Mouse (Mus musculus): ENCODE measurements around the gene Daam2.

Gene Daam2

DNA sequence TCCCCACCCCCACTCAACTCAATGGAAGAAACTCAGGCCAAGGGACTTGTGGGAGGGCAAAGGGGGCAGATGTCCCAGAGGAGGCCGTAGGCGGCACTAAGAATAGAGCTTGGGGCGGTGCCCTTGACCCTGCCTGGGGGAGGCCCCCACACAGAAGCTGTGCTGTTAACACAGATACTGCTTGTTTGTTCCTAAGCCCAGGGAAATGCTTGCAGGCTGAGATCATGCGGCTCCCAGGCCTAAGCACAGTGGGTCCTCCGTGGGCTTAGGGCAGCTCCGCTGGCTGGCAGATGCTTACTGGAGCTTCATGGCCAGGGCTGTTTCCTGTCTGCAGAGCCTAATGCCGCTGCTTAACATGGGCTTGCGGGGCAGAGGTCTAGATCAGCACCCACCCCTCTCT is 91.5 kb downstream of the Daam2 start:
- no peak for TF ChIP-seq GATA4 (IDR thresholded peaks at IDR 0.05; ENCODE audit: insufficient replicate concordance, low read length)

DNA sequence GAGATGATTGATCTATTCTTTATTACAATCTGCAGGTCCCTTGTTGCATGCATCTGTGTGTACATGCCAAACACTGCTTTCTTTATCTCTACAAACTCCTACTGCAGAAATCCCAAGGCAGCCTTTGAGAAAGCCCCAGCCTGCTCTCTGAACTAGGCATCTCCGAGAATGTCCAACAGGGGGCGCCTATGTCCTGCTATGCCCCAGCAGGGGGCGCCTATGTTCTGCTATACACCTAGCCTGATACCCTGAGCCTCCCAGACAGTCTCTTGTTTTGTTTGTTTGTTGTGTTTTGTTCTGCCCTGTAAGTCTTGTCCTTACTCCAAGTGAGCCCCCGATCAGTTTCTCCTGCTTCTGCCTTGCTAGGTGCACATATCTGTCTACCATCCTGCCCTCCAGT is 95.9 kb downstream of the Daam2 start:
- TF ChIP-seq GATA4 (IDR thresholded peaks at IDR 0.05; ENCODE audit: insufficient replicate concordance, low read length) = no peak

DNA sequence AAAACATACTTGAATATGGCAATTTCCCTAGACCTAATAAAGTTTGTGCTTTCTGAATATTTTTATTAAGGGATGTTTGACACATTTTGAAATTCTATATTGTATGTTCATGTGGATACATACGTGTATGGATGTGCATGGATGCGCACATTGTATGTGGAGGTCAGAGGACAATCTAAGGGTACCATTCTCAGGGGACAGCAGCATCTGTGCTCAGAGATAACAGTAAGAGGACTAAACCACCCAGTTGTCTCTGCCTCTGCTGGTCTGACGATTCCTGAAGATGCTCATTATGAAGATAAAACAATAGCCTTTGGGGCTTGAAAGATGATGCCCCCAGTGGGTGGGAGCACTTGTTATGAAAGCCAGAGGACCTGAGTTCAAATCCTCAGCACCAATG is 99.3 kb downstream of the Daam2 start:
- TF ChIP-seq GATA4 (IDR thresholded peaks at IDR 0.05; ENCODE audit: insufficient replicate concordance, low read length) = no peak

DNA sequence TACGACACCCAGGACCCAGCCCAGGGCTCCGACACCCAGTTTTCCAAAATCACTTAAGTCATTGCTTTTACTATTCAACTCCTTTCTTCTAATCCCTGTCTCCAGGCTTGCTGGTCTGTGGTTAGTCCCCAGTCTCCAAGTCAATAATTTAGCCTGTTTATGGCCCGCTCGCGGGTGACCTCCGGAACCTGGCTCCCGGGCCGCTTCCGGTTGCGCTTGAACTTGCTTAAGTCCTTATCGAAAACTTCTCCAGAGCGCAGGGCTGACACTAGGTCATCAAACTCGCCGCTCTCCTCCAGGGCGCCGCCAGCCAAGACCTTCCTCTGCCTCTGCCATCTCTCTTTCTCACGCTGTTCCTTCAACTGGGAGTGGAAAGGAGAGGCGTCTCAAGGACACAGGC is 105.8 kb downstream of the Daam2 start:
- TF ChIP-seq GATA4 (IDR thresholded peaks at IDR 0.05; ENCODE audit: insufficient replicate concordance, low read length) = no peak; the same call in 1 of the 2 replicates

DNA sequence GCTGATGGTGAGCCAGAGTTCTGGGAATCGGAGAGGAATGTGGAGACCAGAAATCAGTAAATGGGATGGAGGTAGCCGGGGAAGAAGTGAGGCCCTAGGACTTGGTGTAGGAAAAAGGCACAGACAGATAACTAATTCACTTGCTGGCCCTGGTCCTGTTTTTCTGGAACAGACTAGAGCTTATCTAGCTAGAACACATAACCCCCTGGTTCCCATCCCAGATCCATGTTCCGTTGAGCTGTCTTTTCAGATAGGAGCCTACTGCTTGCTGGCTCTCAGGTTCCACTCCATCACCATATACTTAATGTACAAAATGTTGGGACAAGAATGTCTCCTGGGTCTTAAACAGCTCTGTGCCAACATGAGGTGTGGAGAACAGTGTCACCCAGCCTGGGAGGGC is 106.3 kb downstream of the Daam2 start:
- TF ChIP-seq GATA4 (IDR thresholded peaks at IDR 0.05; ENCODE audit: insufficient replicate concordance, low read length) = no peak

DNA sequence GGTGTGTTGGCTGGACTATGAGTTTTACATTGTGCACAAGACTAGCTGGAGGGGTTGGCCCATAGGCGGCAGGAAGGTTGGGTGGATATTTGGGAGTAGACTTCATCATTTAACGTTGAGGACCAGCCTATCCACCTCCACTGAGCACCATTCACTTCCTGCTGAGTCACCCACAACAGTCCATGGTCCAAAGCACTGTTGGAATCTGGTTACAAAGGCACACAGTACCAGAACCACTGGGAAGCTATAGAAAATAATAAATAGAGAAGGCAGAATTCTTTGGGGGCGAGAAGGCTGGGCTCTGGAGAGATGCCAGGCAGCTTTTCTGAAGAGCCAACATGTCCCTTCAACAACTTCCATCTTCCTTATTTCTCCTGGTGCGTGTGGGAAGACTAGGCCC is 107.8 kb downstream of the Daam2 start:
- no peak for TF ChIP-seq GATA4 (IDR thresholded peaks at IDR 0.05; ENCODE audit: insufficient replicate concordance, low read length)

DNA sequence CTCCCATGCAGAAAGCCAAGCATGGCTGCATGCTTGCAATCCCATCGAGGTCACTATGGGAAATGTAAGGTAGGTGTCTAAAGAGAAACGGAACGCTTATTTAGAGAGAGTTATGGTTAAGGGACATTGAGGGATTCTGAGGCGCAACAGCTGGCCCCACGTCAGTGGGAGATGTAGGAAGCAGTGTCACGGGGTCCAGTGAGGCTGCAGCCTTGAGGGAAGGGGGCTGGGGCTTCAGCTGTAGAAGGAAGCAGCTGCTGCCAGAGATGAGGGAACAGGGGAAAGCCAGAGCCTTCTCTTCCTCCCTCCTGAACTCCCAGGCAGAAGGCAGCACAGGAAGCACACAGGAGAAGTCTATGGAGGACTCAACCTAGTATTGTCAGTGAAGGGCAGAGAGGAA is 113.2 kb downstream of the Daam2 start:
- no peak for TF ChIP-seq GATA4 (IDR thresholded peaks at IDR 0.05; ENCODE audit: insufficient replicate concordance, low read length)

DNA sequence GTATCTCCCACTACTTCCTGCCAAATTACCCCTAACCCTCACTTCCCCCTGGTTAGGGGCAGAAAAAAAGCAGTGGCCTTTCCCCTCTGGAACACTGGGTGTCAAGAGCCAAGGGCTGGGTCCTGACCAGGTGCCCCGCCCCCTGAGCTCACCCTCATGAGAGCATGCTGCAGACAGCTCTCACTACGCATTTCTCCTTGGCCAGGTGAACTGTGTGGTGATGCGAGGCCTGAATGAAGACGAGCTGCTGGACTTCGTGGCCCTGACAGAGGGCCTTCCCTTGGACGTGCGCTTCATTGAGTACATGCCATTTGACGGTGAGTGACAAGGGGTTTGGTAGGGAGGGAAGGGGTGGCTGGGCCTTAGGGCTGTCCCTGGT is 114.9 kb downstream of the Daam2 start:
- TF ChIP-seq GATA4 (IDR thresholded peaks at IDR 0.05; ENCODE audit: insufficient replicate concordance, low read length) = no peak

DNA sequence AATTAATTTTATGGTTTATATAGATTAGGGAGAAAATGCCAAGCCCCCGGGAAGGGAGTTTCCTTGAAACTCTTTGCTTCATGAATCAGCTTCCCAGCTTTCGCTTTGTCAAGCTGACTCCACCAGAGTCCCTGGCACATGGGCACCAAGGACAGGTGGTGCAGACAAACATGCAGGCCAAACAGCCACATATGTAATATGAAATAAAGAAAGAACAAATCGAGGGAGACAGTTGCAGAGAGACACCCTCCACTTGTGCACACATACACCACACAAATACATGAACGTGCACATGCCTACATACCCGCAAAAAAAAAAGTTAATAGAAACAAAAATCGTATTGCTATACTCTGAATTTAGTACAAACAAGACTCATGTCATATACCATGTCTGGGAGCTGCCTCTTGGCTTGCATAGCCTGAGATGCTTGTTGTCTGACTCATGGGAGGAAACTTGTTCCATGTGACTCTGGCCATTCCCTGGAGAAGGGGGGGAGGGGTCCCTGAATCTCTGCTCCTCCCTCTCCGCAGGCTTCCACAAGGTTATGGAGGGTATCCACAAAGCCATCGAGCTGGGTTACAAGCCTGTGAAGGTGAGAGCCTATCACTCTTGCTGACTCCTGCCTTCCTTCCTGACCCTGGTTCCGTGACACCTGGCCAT is 115.4 kb downstream of the Daam2 start:
- TF ChIP-seq GATA4 (IDR thresholded peaks at IDR 0.05; ENCODE audit: insufficient replicate concordance, low read length) = no peak

DNA sequence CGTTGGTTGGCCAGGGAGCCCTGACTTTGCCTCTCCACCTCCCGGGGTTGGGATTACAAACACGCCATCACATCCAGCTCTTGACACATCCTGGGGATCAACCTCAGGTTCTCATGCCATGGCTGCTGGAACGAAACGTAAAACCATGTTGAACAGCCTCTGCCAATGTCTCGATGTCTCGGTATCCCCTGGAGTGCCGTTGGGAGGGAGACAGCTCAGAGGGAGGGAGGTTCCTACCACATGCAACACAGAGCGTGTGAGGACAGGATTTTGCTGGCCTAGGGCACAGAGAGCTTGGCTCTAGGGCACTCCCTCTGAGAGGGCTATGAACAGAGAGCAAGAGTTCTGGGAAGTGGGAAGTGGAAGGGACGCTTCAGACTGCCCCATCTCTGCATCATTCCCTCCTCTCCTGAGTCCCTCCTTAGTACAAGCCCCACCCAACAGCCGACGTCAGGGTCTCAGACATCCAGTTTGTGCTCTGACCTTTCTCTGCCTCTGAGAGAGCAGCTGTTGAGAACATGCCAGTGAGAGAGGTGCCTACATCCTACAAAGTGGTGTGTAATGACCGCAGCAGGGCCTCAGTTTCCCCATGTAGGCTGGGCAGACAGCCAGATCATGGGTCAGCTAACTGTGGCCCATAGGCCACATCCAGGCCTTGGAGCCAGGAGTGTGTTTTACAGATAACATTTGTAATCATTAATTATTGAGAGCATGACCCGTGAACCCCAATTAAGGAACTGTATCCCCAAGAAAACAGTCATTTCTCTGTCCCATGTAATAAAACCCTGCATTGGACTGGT is 123.6 kb downstream of the Daam2 start:
- TF ChIP-seq GATA4 (IDR thresholded peaks at IDR 0.05; ENCODE audit: insufficient replicate concordance, low read length) = no peak

DNA sequence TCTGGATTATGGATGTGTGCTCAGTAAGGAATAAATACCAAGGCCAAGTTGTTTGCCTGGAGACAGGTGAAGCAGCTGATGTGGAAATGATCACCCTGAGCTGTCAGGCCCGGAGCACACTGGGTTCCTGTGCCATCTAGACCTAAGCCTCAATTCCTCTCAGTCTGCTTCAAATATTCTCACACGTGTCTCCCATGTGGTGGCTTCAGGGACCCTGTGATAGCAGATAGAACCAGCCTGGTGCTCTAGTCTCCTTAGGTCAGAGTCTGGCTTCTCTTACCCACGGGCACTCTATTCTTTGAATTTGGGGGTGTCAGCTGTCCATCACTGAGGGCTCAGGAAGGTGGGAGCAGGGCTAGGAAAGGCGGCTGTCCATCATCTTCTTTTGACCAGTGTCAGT is 124.4 kb downstream of the Daam2 start:
- no peak for TF ChIP-seq GATA4 (IDR thresholded peaks at IDR 0.05; ENCODE audit: insufficient replicate concordance, low read length)

DNA sequence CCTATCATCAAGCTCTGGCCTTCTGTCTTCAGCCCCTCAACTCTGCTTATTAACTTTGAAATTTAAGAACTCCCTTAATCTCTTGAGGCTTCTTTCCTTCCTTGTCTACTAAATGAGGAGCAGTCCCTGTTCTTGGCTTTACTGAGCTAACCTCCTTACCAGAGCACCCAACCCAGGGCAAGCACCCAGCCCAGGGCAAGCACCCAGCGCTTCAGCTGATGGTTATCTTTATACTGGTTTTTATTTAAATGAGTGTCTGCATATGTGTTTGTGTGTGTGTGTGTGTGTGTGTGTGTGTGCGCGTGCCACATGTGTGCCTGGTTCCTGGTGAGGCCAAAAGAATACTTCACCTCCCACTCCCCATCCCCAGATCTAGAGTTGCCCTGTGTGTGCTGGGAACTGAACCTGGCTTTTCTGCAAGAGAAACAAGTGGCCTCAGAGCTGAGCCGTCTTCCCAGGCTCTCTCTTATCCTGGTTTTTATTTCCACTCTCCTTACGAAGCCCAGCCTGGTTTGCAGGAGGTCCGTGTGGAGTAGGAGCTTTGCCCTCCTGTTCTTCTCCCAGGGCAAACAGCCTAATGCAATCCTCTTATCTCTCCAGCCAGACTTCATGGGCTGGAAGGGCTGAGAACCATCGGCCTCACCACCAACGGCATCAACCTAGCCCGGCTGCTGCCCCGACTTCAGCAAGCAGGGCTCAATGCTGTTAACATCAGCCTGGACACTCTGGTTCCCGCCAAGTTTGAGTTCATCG is 125.1 kb downstream of the Daam2 start:
- no peak for TF ChIP-seq GATA4 (IDR thresholded peaks at IDR 0.05; ENCODE audit: insufficient replicate concordance, low read length)

DNA sequence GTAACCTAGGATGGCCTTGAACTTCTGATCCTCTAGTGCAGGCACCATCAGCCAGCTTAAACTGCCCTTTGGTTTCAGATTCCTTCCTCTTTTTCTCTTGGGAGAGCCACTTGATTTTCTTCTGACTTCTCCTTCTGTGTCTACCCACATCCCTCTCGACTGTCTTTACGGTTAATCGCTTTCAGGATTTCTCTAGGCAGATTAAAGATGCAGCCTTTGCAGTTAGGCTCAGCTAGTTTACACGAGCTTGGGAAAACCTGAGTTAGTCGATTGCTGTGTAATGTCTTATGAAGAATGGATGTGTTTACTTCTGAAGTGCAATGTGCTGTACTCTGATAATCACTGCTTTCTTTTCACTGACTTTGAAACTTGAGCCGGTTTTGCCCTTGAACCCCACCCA is 127.5 kb downstream of the Daam2 start:
- TF ChIP-seq GATA4 (IDR thresholded peaks at IDR 0.05; ENCODE audit: insufficient replicate concordance, low read length) = no peak

DNA sequence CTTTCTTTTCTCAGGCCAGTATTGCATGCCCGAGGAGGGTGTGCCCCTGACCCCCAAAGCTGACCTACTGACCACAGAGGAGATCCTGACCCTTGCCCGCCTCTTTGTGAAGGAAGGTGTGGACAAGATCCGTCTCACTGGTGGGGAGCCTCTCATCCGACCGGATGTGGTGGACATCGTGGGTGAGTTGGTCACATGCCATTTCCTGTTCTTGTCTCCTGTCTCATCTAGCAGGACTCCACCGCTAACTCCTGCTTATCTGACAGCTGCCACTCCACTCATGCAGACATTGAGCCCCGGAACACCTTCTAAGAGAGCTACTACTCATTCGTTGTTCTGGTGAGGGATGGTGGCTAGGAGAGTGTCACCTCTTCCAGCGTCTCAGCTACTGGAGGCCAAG is 129.1 kb downstream of the Daam2 start:
- TF ChIP-seq GATA4 (IDR thresholded peaks at IDR 0.05; ENCODE audit: insufficient replicate concordance, low read length) = no peak

DNA sequence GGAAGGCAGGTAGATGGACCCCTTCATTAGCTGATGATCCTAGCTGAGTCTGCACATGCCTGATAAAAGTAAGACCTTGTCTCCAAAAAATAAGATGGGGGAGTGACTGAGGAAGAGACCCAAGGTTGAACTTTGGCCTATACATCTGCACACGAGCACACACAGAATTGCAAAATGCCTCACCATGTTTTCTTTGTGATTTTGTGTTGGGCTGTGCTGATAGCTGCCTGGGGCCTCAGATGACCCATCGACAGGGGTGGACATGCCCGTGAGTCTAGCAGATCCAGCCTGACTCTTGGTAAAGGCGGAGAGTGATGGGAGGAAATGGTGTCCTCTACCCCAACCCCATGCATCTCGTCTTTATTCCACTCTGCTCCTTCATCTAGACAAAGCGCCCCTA is 129.9 kb downstream of the Daam2 start:
- no peak for TF ChIP-seq GATA4 (IDR thresholded peaks at IDR 0.05; ENCODE audit: insufficient replicate concordance, low read length)

DNA sequence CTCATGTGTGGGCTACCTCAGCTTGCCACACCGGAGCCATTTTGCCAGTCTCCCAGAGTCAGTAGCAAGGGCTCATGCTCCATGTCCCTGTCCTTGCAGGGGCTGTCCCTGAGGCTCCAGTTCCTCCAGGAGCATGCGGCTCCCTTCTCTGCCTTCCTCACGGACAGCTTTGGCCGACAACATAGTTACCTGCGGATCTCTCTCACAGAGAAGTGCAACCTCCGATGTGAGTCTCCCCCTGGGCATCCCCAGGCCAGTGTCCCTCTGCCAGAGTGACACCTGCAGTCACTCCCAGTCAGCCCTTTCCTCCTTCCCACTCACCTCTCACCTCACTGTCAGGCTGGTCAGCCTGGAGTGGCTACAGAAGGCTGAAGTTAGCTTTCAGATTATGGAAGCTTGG is 131.1 kb downstream of the Daam2 start:
- TF ChIP-seq GATA4 (IDR thresholded peaks at IDR 0.05; ENCODE audit: insufficient replicate concordance, low read length) = no peak
